Mouse (Mus musculus) forebrain, embryonic 13.5 days (tissue): ENCODE measurements around the gene Rbm33. TPM values are rescaled to one million over a fixed set of nuclear protein-coding genes. Genes with fewer than 3 reads are reported as not detected.

ENCODE experiments used
- ATAC-seq: fragments of 200-750 bp; cut with Nextera tagmentation; 2 replicates; pipeline ENCODE4 v1.8.0; 2017
- H3K27ac ChIP-seq: fragments of 300-500 bp; sonication (generic); 2 replicates; pipeline ENCODE4 v1.5.1; 2015; ENCODE audit warnings: inconsistent platforms, mild to moderate bottlenecking, moderate library complexity
- H3K27me3 ChIP-seq: fragments of 300-500 bp; sonication (generic); 2 replicates; pipeline ENCODE4 v1.6.1; 2015; ENCODE audit warnings: mild to moderate bottlenecking, inconsistent platforms
- H3K36me3 ChIP-seq: fragments of 300-500 bp; sonication (generic); 2 replicates; pipeline ENCODE4 v1.6.1; 2015; ENCODE audit warnings: mild to moderate bottlenecking, inconsistent platforms; ENCODE audit not compliant: poor library complexity, severe bottlenecking
- H3K4me1 ChIP-seq: fragments of 300-500 bp; sonication (generic); 2 replicates; pipeline ENCODE4 v1.6.1; 2015; ENCODE audit warnings: inconsistent platforms
- H3K4me2 ChIP-seq: fragments of 300-500 bp; sonication (generic); 2 replicates; pipeline ENCODE4 v1.6.1; 2015; ENCODE audit warnings: inconsistent platforms, mild to moderate bottlenecking, moderate library complexity
- H3K4me3 ChIP-seq: fragments of 300-500 bp; sonication (generic); 2 replicates; pipeline ENCODE4 v1.5.1; 2015; ENCODE audit warnings: mild to moderate bottlenecking, inconsistent platforms
- H3K9ac ChIP-seq: fragments of 300-500 bp; sonication (generic); 2 replicates; pipeline ENCODE4 v1.6.1; 2015; ENCODE audit warnings: mild to moderate bottlenecking, inconsistent platforms
- H3K9me3 ChIP-seq: fragments of 300-500 bp; sonication (generic); replicated peaks from 2 replicates; pipeline ENCODE4 v1.6.1; 2016; ENCODE audit warnings: inconsistent platforms
- WGBS: fragments of 180-500 bp; shearing (Covaris S2); methylation state at CpG from one replicate; pipeline ENCODE4 v1.1.7; 2015; 5-methylcytosine and 5-hydroxymethylcytosine counted together
- polyA plus RNA-seq: library from polyadenylated mRNA; unstranded; fragments of >200 nt; fragmentation: Nextera tagmentation; extraction: Ambion mirVana; gene quantifications from 2 replicates; pipeline ENCODE4 v1.2.1, GENCODE M21; 2015

Gene Rbm33
- polyA plus RNA-seq, 1 experiment from 2014 or later: 21.1 TPM

GRCm38 (mm10) chr5:28387531-28388179 is 70.7 kb downstream of the Rbm33 start:
- H3K9me3 ChIP-seq: no peaks in the 10 kb centered on the region
- H3K9ac ChIP-seq: no peak overlapping the region
- no peak overlapping the region for H3K27ac ChIP-seq
- no peaks in the 10 kb centered on the region for H3K27me3 ChIP-seq
- H3K36me3 ChIP-seq: peaks cover 62% of the 10 kb centered on the region
- H3K4me3 ChIP-seq: no peak overlapping the region
- ATAC-seq: peak; percentile 51; the same call in 1 of the 2 replicates
- H3K4me1 ChIP-seq: no peaks in the 10 kb centered on the region
- 89% methylated on average over 9 of the region's 9 CpGs for WGBS
- H3K4me2 ChIP-seq: no peak overlapping the region

GRCm38 (mm10) chr5:28388184-28388583 is 71.3 kb downstream of the Rbm33 start:
- peak; percentile 68; the same call in 1 of the 2 replicates for ATAC-seq

GRCm38 (mm10) chr5:28390189-28390588 is 73.3 kb downstream of the Rbm33 start:
- Histone ChIP-seq H3K27ac (no peak overlapping the region), H3K9me3 (no peaks in the 10 kb centered on the region), H3K36me3 (peaks cover 74% of the 10 kb centered on the region), H3K4me1 (no peaks in the 10 kb centered on the region), H3K9ac (no peak overlapping the region), H3K27me3 (no peaks in the 10 kb centered on the region), H3K4me2 (no peak overlapping the region), H3K4me3 (no peak overlapping the region)
- ATAC-seq: no peak
- WGBS: 91% methylated on average over 6 of the region's 6 CpGs

More at GRCm38 (mm10) chr5:28388184-28388583, 71.3 kb downstream of the Rbm33 start:
- Histone ChIP-seq H3K9ac (no peak overlapping the region), H3K4me2 (no peak overlapping the region), H3K9me3 (no peaks in the 10 kb centered on the region), H3K27ac (no peak overlapping the region), H3K27me3 (no peaks in the 10 kb centered on the region), H3K4me3 (no peak overlapping the region), H3K36me3 (peaks cover 61% of the 10 kb centered on the region), H3K4me1 (no peaks in the 10 kb centered on the region)
- WGBS: 65% methylated on average over 3 of the region's 3 CpGs

- H3K4me1 ChIP-seq: no peaks in the 10 kb centered on the region
- WGBS: 96% methylated on average over 2 of the region's 2 CpGs
- no peak overlapping the region for H3K27ac ChIP-seq
- H3K36me3 ChIP-seq: peaks cover 51% of the 10 kb centered on the region
- no peaks in the 10 kb centered on the region for H3K9me3 ChIP-seq
- H3K27me3 ChIP-seq: no peaks in the 10 kb centered on the region
- H3K4me2 ChIP-seq: no peak overlapping the region
- no peak for ATAC-seq
- no peak overlapping the region for H3K4me3 ChIP-seq
- H3K9ac ChIP-seq: no peak overlapping the region
Observed at GRCm38 (mm10) chr5:28397344-28397743, 80.4 kb downstream of the Rbm33 start.

GRCm38 (mm10) chr5:28398736-28399135 is 81.8 kb downstream of the Rbm33 start:
- Histone ChIP-seq H3K9ac (no peak overlapping the region), H3K27me3 (no peaks in the 10 kb centered on the region), H3K4me1 (0 out of 2 replicates have a peak, but pooled peaks cover 5% of the 10 kb centered on the region), H3K36me3 (peaks cover 45% of the 10 kb centered on the region), H3K27ac (no peak overlapping the region), H3K9me3 (no peaks in the 10 kb centered on the region), H3K4me2 (no peak overlapping the region), H3K4me3 (no peak overlapping the region)
- 87% methylated on average over 3 of the region's 3 CpGs for WGBS
- ATAC-seq: no peak

- Histone ChIP-seq H3K27me3 (no peaks in the 10 kb centered on the region), H3K9me3 (no peaks in the 10 kb centered on the region), H3K4me3 (no peak overlapping the region), H3K36me3 (peaks cover 36% of the 10 kb centered on the region), H3K27ac (no peak overlapping the region), H3K9ac (no peak overlapping the region), H3K4me1 (0 out of 2 replicates have a peak, but pooled peaks cover 5% of the 10 kb centered on the region), H3K4me2 (no peak overlapping the region)
- 92% methylated on average over 2 of the region's 2 CpGs for WGBS
- ATAC-seq: no peak
Observed at GRCm38 (mm10) chr5:28399451-28400115, 82.7 kb downstream of the Rbm33 start.

- H3K27me3 ChIP-seq: no peaks in the 10 kb centered on the region
- H3K9ac ChIP-seq: no peak overlapping the region
- H3K4me3 ChIP-seq: no peak overlapping the region
- no peak overlapping the region for H3K27ac ChIP-seq
- H3K4me1 ChIP-seq: 0 out of 2 replicates have a peak, but pooled peaks cover 5% of the 10 kb centered on the region
- H3K36me3 ChIP-seq: peaks cover 26% of the 10 kb centered on the region
- ATAC-seq: no peak
- no peaks in the 10 kb centered on the region for H3K9me3 ChIP-seq
- 94% methylated on average over 1 of the region's 1 CpGs for WGBS
- H3K4me2 ChIP-seq: no peak overlapping the region
Observed at GRCm38 (mm10) chr5:28402756-28403155, 85.8 kb downstream of the Rbm33 start.

GRCm38 (mm10) chr5:28406662-28407061 is 89.7 kb downstream of the Rbm33 start:
- H3K27ac ChIP-seq: no peak overlapping the region

GRCm38 (mm10) chr5:28412006-28412685 is 95.2 kb downstream of the Rbm33 start:
- H3K4me3 ChIP-seq: no peak overlapping the region
- peaks cover 92% of the 10 kb centered on the region for H3K36me3 ChIP-seq
- H3K4me2 ChIP-seq: no peak overlapping the region
- H3K27ac ChIP-seq: no peak overlapping the region
- no peaks in the 10 kb centered on the region for H3K4me1 ChIP-seq
- H3K27me3 ChIP-seq: no peaks in the 10 kb centered on the region
- WGBS: 94% methylated on average over 2 of the region's 2 CpGs
- H3K9ac ChIP-seq: no peak overlapping the region
- no peaks in the 10 kb centered on the region for H3K9me3 ChIP-seq
- no peak for ATAC-seq

More at GRCm38 (mm10) chr5:28406662-28407061, 89.7 kb downstream of the Rbm33 start:
- Histone ChIP-seq H3K4me2 (no peak overlapping the region), H3K4me1 (0 out of 2 replicates have a peak, but pooled peaks cover 5% of the 10 kb centered on the region), H3K9ac (no peak overlapping the region), H3K4me3 (no peak overlapping the region), H3K27me3 (no peaks in the 10 kb centered on the region), H3K9me3 (no peaks in the 10 kb centered on the region), H3K36me3 (peaks cover 41% of the 10 kb centered on the region)
- no peak for ATAC-seq
- WGBS: 92% methylated on average over 3 of the region's 3 CpGs

GRCm38 (mm10) chr5:28413533-28413932 is 96.6 kb downstream of the Rbm33 start:
- H3K4me1 ChIP-seq: no peaks in the 10 kb centered on the region
- no peaks in the 10 kb centered on the region for H3K27me3 ChIP-seq
- 93% methylated on average over 5 of the region's 5 CpGs for WGBS
- no peak overlapping the region for H3K9ac ChIP-seq
- H3K9me3 ChIP-seq: no peaks in the 10 kb centered on the region
- H3K36me3 ChIP-seq: peaks cover 94% of the 10 kb centered on the region
- no peak overlapping the region for H3K4me3 ChIP-seq
- no peak overlapping the region for H3K27ac ChIP-seq
- H3K4me2 ChIP-seq: no peak overlapping the region
- ATAC-seq: no peak

GRCm38 (mm10) chr5:28414076-28414475 is 97.2 kb downstream of the Rbm33 start:
- Histone ChIP-seq H3K4me3 (no peak overlapping the region), H3K36me3 (peaks cover 93% of the 10 kb centered on the region), H3K9ac (no peak overlapping the region), H3K9me3 (no peaks in the 10 kb centered on the region), H3K4me2 (no peak overlapping the region), H3K4me1 (no peaks in the 10 kb centered on the region), H3K27me3 (no peaks in the 10 kb centered on the region), H3K27ac (no peak overlapping the region)
- WGBS: 92% methylated on average over 3 of the region's 3 CpGs
- no peak for ATAC-seq

GRCm38 (mm10) chr5:28416029-28416428 is 99.1 kb downstream of the Rbm33 start:
- H3K4me2 ChIP-seq: no peak overlapping the region
- ATAC-seq: no peak
- no peak overlapping the region for H3K9ac ChIP-seq
- H3K36me3 ChIP-seq: peaks cover 90% of the 10 kb centered on the region
- H3K27ac ChIP-seq: no peak overlapping the region
- no peaks in the 10 kb centered on the region for H3K9me3 ChIP-seq
- no peak overlapping the region for H3K4me3 ChIP-seq
- H3K4me1 ChIP-seq: no peaks in the 10 kb centered on the region
- no peaks in the 10 kb centered on the region for H3K27me3 ChIP-seq
